Mouse (Mus musculus) C2C12 (cell line): ENCODE data around the gene Pdzd7.

Experiments
- CEBPB ChIP-seq: IDR thresholded peaks from one replicate; pipeline ENCODE4 v1.6.1; 2011; ENCODE audit warnings: low read depth, mild to moderate bottlenecking, control low read depth, moderate library complexity
- CTCF ChIP-seq: IDR thresholded peaks from one replicate; pipeline ENCODE4 v1.5.1; 2011; ENCODE audit not compliant: control insufficient read depth, insufficient read depth, insufficient read length
- FOSL1 ChIP-seq: IDR thresholded peaks from one replicate; pipeline ENCODE4 v1.8.0; 2011; ENCODE audit warnings: mild to moderate bottlenecking, low read length; ENCODE audit not compliant: poor library complexity, insufficient read depth, severe bottlenecking
- MAX ChIP-seq: IDR thresholded peaks from one replicate; pipeline ENCODE4 v1.6.1; 2011; ENCODE audit warnings: mild to moderate bottlenecking, control low read depth
- MYOD1 ChIP-seq: IDR thresholded peaks from one replicate; pipeline ENCODE4 v1.6.1; 2011; ENCODE audit warnings: low read depth; ENCODE audit not compliant: control insufficient read depth, insufficient read length
- USF1 ChIP-seq: IDR thresholded peaks from one replicate; pipeline ENCODE4 v1.6.1; 2011; ENCODE audit warnings: low read depth, mild to moderate bottlenecking, control low read depth, moderate library complexity

GRCm38 (mm10) chr19:45044389-45044927 is 1.1 kb downstream of the Pdzd7 start:
- no peak for TF ChIP-seq CTCF
- no peak for TF ChIP-seq MAX
- TF ChIP-seq MYOD1: no peak
- no peak for TF ChIP-seq FOSL1
- TF ChIP-seq USF1: no peak
- TF ChIP-seq CEBPB: no peak
